Mouse (Mus musculus): ENCODE measurements around the gene Sumo2.
"Not testable (repeated sequence)": the region's sequence is repeated elsewhere in the genome, so short reads cannot be mapped to it uniquely, and the experiment has no call there.

GRCm38 (mm10) chr11:115477388-115477787 is 58.7 kb downstream of the Sumo2 start:
- not testable (repeated sequence) for TF ChIP-seq CTCF (IDR thresholded peaks at IDR 0.05; ENCODE audit: low read depth, low read length); POLR2A (IDR thresholded peaks at IDR 0.05; ENCODE audit: insufficient read depth, low read length); EP300 (IDR thresholded peaks at IDR 0.05; ENCODE audit: insufficient read depth, low read depth, low read length)
